Mouse (Mus musculus): ENCODE data around the gene Pbld1. TPM values are rescaled to one million over a fixed set of nuclear protein-coding genes. Genes with fewer than 3 reads are reported as not detected.

Gene Pbld1
- total and polyA plus RNA-seq, 3 experiments = 0.47 to 0.50 TPM; not detected in 1

DNA sequence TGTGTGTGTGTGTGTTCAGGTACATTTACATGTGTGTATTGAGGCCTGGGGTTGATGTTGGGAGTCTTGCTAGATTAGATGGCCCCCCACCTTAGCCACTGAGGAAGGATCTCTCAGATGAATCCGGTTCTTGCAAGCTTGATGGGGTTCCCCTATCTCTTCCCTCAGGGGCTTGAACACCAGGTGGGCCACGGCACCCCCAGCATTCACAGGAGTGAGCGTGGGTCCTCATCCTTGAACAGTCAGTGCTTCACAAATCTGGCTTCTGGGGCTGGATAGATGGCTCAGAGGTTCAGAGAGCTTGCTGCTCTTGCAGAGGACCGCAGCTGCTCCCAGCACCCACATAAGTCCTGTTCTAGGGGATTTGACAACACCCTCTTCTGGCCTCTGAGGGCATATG, 66.2 kb downstream of the Pbld1 start:
- no peak for DNase-seq (ENCODE audit: low read depth, low spot score)
- Histone ChIP-seq H3K4me3 (ENCODE audit: control insufficient read depth in 1 of 2, insufficient read depth in 1 of 2, low read depth in 2 of 2, low read length in 2 of 2) (no peak overlapping the region), H3K79me2 (ENCODE audit: control insufficient read depth, insufficient read depth, low read length, poor library complexity) (no peaks in the 10 kb centered on the region), H3K4me1 (ENCODE audit: control insufficient read depth in 1 of 2, insufficient read depth in 2 of 2, low read length in 2 of 2) (no peaks in the 10 kb centered on the region), H3K9me3 (replicated peaks; ENCODE audit: insufficient read depth, low read length) (no peaks in the 10 kb centered on the region), H3K27ac (ENCODE audit: control insufficient read depth, low read depth, low read length) (no peak overlapping the region), H3K9ac (ENCODE audit: control insufficient read depth, low read depth, low read length, poor library complexity, severe bottlenecking) (no peak overlapping the region), H3K36me3 (ENCODE audit: control insufficient read depth in 1 of 2, insufficient read depth in 2 of 2, low read length in 2 of 2) (no peaks in the 10 kb centered on the region), H3K27me3 (ENCODE audit: control insufficient read depth in 1 of 2, insufficient read depth in 2 of 2, low read length in 2 of 2) (no peaks in the 10 kb centered on the region; a peak in 1 of 4 replicates)
- TF ChIP-seq JUND (IDR thresholded peaks at IDR 0.05; ENCODE audit: low read depth, low read length) = no peak
- TF ChIP-seq MEF2A (IDR thresholded peaks at IDR 0.05; ENCODE audit: extremely low read depth, insufficient replicate concordance, low read depth, low read length, poor library complexity, severe bottlenecking) = no peak
- no peak for TF ChIP-seq GATA1 (IDR thresholded peaks at IDR 0.05; ENCODE audit: low read depth, low read length)
- no peak for TF ChIP-seq ZMIZ1 (IDR thresholded peaks at IDR 0.05; ENCODE audit: low read depth, low read length)
- no peak for TF ChIP-seq MAX (IDR thresholded peaks at IDR 0.05; ENCODE audit: low read length)
- no peak for TF ChIP-seq ZC3H11A (IDR thresholded peaks at IDR 0.05; ENCODE audit: low read depth, low read length)
- TF ChIP-seq USF2 (IDR thresholded peaks at IDR 0.05; ENCODE audit: borderline replicate concordance in 1 of 2, insufficient read depth in 1 of 2, low read depth in 1 of 2, low read length in 2 of 2) = no peak
- TF ChIP-seq RAD21 (IDR thresholded peaks at IDR 0.05; ENCODE audit: low read depth, low read length) = no peak

DNA sequence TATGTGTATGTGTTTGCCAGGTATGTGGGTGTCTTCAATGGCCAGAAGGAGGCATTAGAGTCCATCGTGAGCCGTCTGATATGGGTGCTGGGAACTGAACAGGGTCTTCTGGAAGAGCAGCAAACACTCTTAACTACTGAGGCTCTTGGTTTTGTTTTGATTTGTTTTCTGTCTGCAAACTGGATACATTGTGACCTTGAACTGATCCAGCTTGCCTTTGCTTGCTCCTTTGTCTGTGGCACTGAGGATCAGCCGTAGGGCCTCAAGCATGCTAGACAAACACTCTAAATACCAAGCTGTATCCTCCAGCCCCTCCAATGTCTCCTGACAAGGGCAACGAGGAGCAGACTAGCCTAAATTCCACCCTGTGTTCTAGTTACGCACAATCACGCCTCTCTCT, 67.2 kb downstream of the Pbld1 start:
- H3K9me3 ChIP-seq (replicated peaks; ENCODE audit: insufficient read depth, low read length) = no peaks in the 10 kb centered on the region
- no peaks in the 10 kb centered on the region for H3K79me2 ChIP-seq (ENCODE audit: control insufficient read depth, insufficient read depth, low read length, poor library complexity)
- no peaks in the 10 kb centered on the region for H3K36me3 ChIP-seq (ENCODE audit: control insufficient read depth in 1 of 2, insufficient read depth in 2 of 2, low read length in 2 of 2)
- no peak overlapping the region for H3K27ac ChIP-seq (ENCODE audit: control insufficient read depth, low read depth, low read length)
- H3K4me1 ChIP-seq (ENCODE audit: control insufficient read depth in 1 of 2, insufficient read depth in 2 of 2, low read length in 2 of 2) = no peaks in the 10 kb centered on the region
- H3K9ac ChIP-seq (ENCODE audit: control insufficient read depth, low read depth, low read length, poor library complexity, severe bottlenecking) = no peak overlapping the region
- TF ChIP-seq JUND (IDR thresholded peaks at IDR 0.05; ENCODE audit: low read depth, low read length) (no peak), SIN3A (IDR thresholded peaks at IDR 0.05; ENCODE audit: low read length) (no peak), MAFK (IDR thresholded peaks at IDR 0.05; ENCODE audit: borderline replicate concordance, low read depth, low read length) (no peak), ZKSCAN1 (IDR thresholded peaks at IDR 0.05; ENCODE audit: low read depth, low read length) (no peak), MAZ (IDR thresholded peaks at IDR 0.05; ENCODE audit: low read depth, low read length) (no peak), TCF12 (IDR thresholded peaks at IDR 0.05; ENCODE audit: low read depth, low read length) (no peak), E2F4 (IDR thresholded peaks at IDR 0.05; ENCODE audit: borderline replicate concordance, low read depth, low read length) (no peak), CTCF (IDR thresholded peaks at IDR 0.05 in 2 of 3, conservative IDR thresholded peaks at IDR 0.05 in 1 of 3; ENCODE audit: control insufficient read depth in 1 of 3, insufficient read depth in 1 of 3, low read depth in 2 of 3, low read length in 3 of 3, poor library complexity in 1 of 3, severe bottlenecking in 1 of 3) (no peak), SMC3 (IDR thresholded peaks at IDR 0.05; ENCODE audit: low read depth, low read length) (no peak)
- H3K4me3 ChIP-seq (ENCODE audit: control insufficient read depth in 1 of 2, insufficient read depth in 1 of 2, low read depth in 2 of 2, low read length in 2 of 2) = no peak overlapping the region
- no peak for DNase-seq (ENCODE audit: low read depth, low spot score)
- no peaks in the 10 kb centered on the region; a peak in 1 of 4 replicates for H3K27me3 ChIP-seq (ENCODE audit: control insufficient read depth in 1 of 2, insufficient read depth in 2 of 2, low read length in 2 of 2)

Other genes with a start within 250 kb of the Pbld1 start
- 0.03 and 0.08 TPM in 2 replicates for gene Tet1, start 151.2 kb upstream of the Pbld1 start, total RNA-seq (2012; rRNA removed)
- gene Tet1, start 151.2 kb upstream of the Pbld1 start, polyA plus RNA-seq (2012; ENCODE audit: insufficient read depth in 1 of 2, insufficient read length in 2 of 2, low read depth in 1 of 2, low replicate concordance in 2 of 2, missing spikeins in 1 of 2) = under 1 TPM in 1 of 2 experiments, not detected in 1; 0.08 TPM
- 7.7 and 8.3 TPM in 2 replicates for gene Slc25a16, start 139.5 kb upstream of the Pbld1 start, total RNA-seq (2012; rRNA removed)
- 10 to 100 TPM in 1 of 2 experiments, not detected in 1; 12.1 TPM for gene Slc25a16, start 139.5 kb upstream of the Pbld1 start, polyA plus RNA-seq (2012; ENCODE audit: insufficient read depth in 1 of 2, insufficient read length in 2 of 2, low read depth in 1 of 2, low replicate concordance in 2 of 2, missing spikeins in 1 of 2)
- gene Dna2, start 113.1 kb upstream of the Pbld1 start, total RNA-seq (2012; rRNA removed) = 28.0 and 30.3 TPM in 2 replicates
- gene Dna2, start 113.1 kb upstream of the Pbld1 start, polyA plus RNA-seq (2012; ENCODE audit: insufficient read depth in 1 of 2, insufficient read length in 2 of 2, low read depth in 1 of 2, low replicate concordance in 2 of 2, missing spikeins in 1 of 2) = 10 to 100 TPM in 1 of 2 experiments, not detected in 1; 40.9 TPM
- gene Rufy2, start 79.9 kb upstream of the Pbld1 start, total RNA-seq (2012; rRNA removed) = 1.2 and 1.8 TPM in 2 replicates
- gene Rufy2, start 79.9 kb upstream of the Pbld1 start, polyA plus RNA-seq (2012; ENCODE audit: insufficient read depth in 1 of 2, insufficient read length in 2 of 2, low read depth in 1 of 2, low replicate concordance in 2 of 2, missing spikeins in 1 of 2) = 1 to 10 TPM in 1 of 2 experiments, not detected in 1; 2.6 TPM
- 11.5 and 16.0 TPM in 2 replicates for gene Hnrnph3, start 35.9 kb upstream of the Pbld1 start, total RNA-seq (2012; rRNA removed)
- gene Hnrnph3, start 35.9 kb upstream of the Pbld1 start, polyA plus RNA-seq (2012; ENCODE audit: insufficient read depth in 1 of 2, insufficient read length in 2 of 2, low read depth in 1 of 2, low replicate concordance in 2 of 2, missing spikeins in 1 of 2) = 10 to 100 TPM in 1 of 2 experiments, not detected in 1; 62.4 TPM
- 0.13 and 0.15 TPM in 2 replicates for gene Pbld2, start 35.8 kb upstream of the Pbld1 start, total RNA-seq (2012; rRNA removed)
- gene Pbld2, start 35.8 kb upstream of the Pbld1 start, polyA plus RNA-seq (2012; ENCODE audit: insufficient read depth in 1 of 2, insufficient read length in 2 of 2, low read depth in 1 of 2, low replicate concordance in 2 of 2, missing spikeins in 1 of 2) = under 1 TPM in 1 of 2 experiments, not detected in 1; 0.15 TPM
- not detected in 2 replicates for gene Atoh7, start 39.5 kb downstream of the Pbld1 start, total RNA-seq (2012; rRNA removed)
- gene Atoh7, start 39.5 kb downstream of the Pbld1 start, polyA plus RNA-seq (2012; ENCODE audit: insufficient read depth in 1 of 2, insufficient read length in 2 of 2, low read depth in 1 of 2, low replicate concordance in 2 of 2, missing spikeins in 1 of 2) = not detected
- gene Mypn, start 143.8 kb downstream of the Pbld1 start, total RNA-seq (2012; rRNA removed) = not detected in 2 replicates
- not detected for gene Mypn, start 143.8 kb downstream of the Pbld1 start, polyA plus RNA-seq (2012; ENCODE audit: insufficient read depth in 1 of 2, insufficient read length in 2 of 2, low read depth in 1 of 2, low replicate concordance in 2 of 2, missing spikeins in 1 of 2)
- 37.1 and 38.6 TPM in 2 replicates for gene Herc4, start 183.6 kb downstream of the Pbld1 start, total RNA-seq (2012; rRNA removed)
- 100 to 1,000 TPM in 1 of 2 experiments, 10 to 100 TPM in 1; 57.1 to 140 TPM for gene Herc4, start 183.6 kb downstream of the Pbld1 start, polyA plus RNA-seq (2012; ENCODE audit: insufficient read depth in 1 of 2, insufficient read length in 2 of 2, low read depth in 1 of 2, low replicate concordance in 2 of 2, missing spikeins in 1 of 2)